Mouse (Mus musculus): ENCODE results near the gene Shisa9. TPM values are rescaled to one million over a fixed set of nuclear protein-coding genes. Genes with fewer than 3 reads are reported as not detected.

The Shisa9 gene
- polyA plus RNA-seq, 1 experiment, result 22.1 TPM

GRCm38 (mm10) chr16:12154476-12154875 is 170.6 kb downstream of the Shisa9 start:
- Histone ChIP-seq H3K27ac (ENCODE audit: insufficient read depth, low read length) (no peak overlapping the region), H3K4me1 (ENCODE audit: control insufficient read depth, insufficient read depth, low read length) (no peaks in the 10 kb centered on the region), H3K4me3 (replicated peaks; ENCODE audit: insufficient read depth, low read depth, low read length) (no peak overlapping the region), H3K27me3 (ENCODE audit: control insufficient read depth, insufficient read depth, low read length) (no peaks in the 10 kb centered on the region)
- TF ChIP-seq CTCF (IDR thresholded peaks at IDR 0.05; ENCODE audit: borderline replicate concordance, insufficient read depth, low read depth, low read length) (no peak), POLR2A (IDR thresholded peaks at IDR 0.05; ENCODE audit: borderline replicate concordance, insufficient read depth, low read length) (no peak)
- 20% methylated on average over 2 of the region's 2 CpGs for WGBS
- peak; percentile 16 to 33 for DNase-seq

- TF ChIP-seq POLR2A (IDR thresholded peaks at IDR 0.05; ENCODE audit: borderline replicate concordance, insufficient read depth, low read length) (no peak), CTCF (IDR thresholded peaks at IDR 0.05; ENCODE audit: borderline replicate concordance, insufficient read depth, low read depth, low read length) (no peak)
- 83% methylated on average over 1 of the region's 1 CpGs for WGBS
- Histone ChIP-seq H3K27ac (ENCODE audit: insufficient read depth, low read length) (no peak overlapping the region), H3K27me3 (ENCODE audit: control insufficient read depth, insufficient read depth, low read length) (no peaks in the 10 kb centered on the region), H3K4me1 (ENCODE audit: control insufficient read depth, insufficient read depth, low read length) (no peaks in the 10 kb centered on the region), H3K4me3 (replicated peaks; ENCODE audit: insufficient read depth, low read depth, low read length) (no peak overlapping the region)
- DNase-seq, result no peak
Measured at GRCm38 (mm10) chr16:12173482-12174041, 189.6 kb downstream of the Shisa9 start.

- TF ChIP-seq CTCF (IDR thresholded peaks at IDR 0.05; ENCODE audit: borderline replicate concordance, insufficient read depth, low read depth, low read length) (no peak), POLR2A (IDR thresholded peaks at IDR 0.05; ENCODE audit: borderline replicate concordance, insufficient read depth, low read length) (no peak)
- WGBS, result 23% methylated on average over 2 of the region's 2 CpGs
- no peak for DNase-seq
Measured at GRCm38 (mm10) chr16:12178031-12178430, 194.1 kb downstream of the Shisa9 start.

DNA sequence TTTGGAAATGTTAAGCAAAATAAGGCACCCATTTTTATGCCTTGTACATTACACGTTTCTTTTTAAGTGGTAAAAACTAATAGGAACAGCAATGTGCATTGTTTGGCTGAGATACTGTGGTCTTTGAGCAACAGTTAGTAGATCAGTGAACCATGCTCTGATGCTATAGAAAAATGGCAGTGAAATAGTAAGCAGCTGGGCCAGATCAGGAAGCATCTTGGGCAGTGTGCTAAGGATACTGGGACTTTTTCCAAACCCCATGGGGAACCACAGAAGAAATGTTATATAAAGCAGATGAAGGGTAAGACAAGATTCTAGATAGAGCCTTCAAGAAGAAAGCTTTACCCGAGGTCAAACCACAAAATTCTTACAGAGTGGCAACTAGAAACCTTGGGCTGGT is 205.8 kb downstream of the Shisa9 start:
- no peak for TF ChIP-seq POLR2A (IDR thresholded peaks at IDR 0.05; ENCODE audit: borderline replicate concordance, insufficient read depth, low read length)
- no peak for TF ChIP-seq CTCF (IDR thresholded peaks at IDR 0.05; ENCODE audit: borderline replicate concordance, insufficient read depth, low read depth, low read length)
- 22% methylated on average over 2 of the region's 2 CpGs for WGBS
- Histone ChIP-seq H3K4me1 (ENCODE audit: control insufficient read depth, insufficient read depth, low read length) (no peaks in the 10 kb centered on the region), H3K27me3 (ENCODE audit: control insufficient read depth, insufficient read depth, low read length) (no peaks in the 10 kb centered on the region), H3K4me3 (replicated peaks; ENCODE audit: insufficient read depth, low read depth, low read length) (no peak overlapping the region), H3K27ac (ENCODE audit: insufficient read depth, low read length) (no peak overlapping the region)
- no peak for DNase-seq

More at GRCm38 (mm10) chr16:12178031-12178430, 194.1 kb downstream of the Shisa9 start:
- H3K27me3 ChIP-seq (ENCODE audit: control insufficient read depth, insufficient read depth, low read length), result no peaks in the 10 kb centered on the region
- no peak overlapping the region for H3K27ac ChIP-seq (ENCODE audit: insufficient read depth, low read length)
- H3K4me3 ChIP-seq (replicated peaks; ENCODE audit: insufficient read depth, low read depth, low read length), result no peak overlapping the region
- H3K4me1 ChIP-seq (ENCODE audit: control insufficient read depth, insufficient read depth, low read length), result no peaks in the 10 kb centered on the region

DNA sequence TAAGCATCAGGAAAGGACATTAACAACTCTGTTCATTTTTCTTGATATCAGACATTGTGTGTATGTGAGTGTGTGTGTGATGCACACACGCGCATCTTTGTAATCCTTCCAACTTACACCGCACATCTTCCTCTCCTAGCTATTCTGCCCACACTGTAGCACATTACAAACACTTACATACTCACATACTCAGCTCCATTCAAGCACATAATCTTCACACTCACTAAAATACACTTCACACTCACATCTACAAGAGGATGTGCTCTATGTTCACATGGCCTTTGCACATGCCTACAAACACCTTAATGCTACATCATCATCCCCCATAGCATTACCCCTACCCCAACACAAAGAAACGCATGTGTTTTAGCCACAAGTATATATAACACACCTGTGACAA is 212.9 kb downstream of the Shisa9 start:
- H3K27ac ChIP-seq (ENCODE audit: insufficient read depth, low read length), result no peak overlapping the region
- 97% methylated on average over 4 of the region's 4 CpGs for WGBS
- DNase-seq, result no peak
- no peak overlapping the region for H3K4me3 ChIP-seq (replicated peaks; ENCODE audit: insufficient read depth, low read depth, low read length)
- TF ChIP-seq POLR2A (IDR thresholded peaks at IDR 0.05; ENCODE audit: borderline replicate concordance, insufficient read depth, low read length), result no peak
- TF ChIP-seq CTCF (IDR thresholded peaks at IDR 0.05; ENCODE audit: borderline replicate concordance, insufficient read depth, low read depth, low read length), result no peak
- H3K27me3 ChIP-seq (ENCODE audit: control insufficient read depth, insufficient read depth, low read length), result no peaks in the 10 kb centered on the region
- no peaks in the 10 kb centered on the region for H3K4me1 ChIP-seq (ENCODE audit: control insufficient read depth, insufficient read depth, low read length)

- no peaks in the 10 kb centered on the region for H3K4me1 ChIP-seq (ENCODE audit: control insufficient read depth, insufficient read depth, low read length)
- no peaks in the 10 kb centered on the region for H3K27me3 ChIP-seq (ENCODE audit: control insufficient read depth, insufficient read depth, low read length)
- 55% methylated on average over 5 of the region's 5 CpGs for WGBS
- no peak for DNase-seq
- no peak for TF ChIP-seq CTCF (IDR thresholded peaks at IDR 0.05; ENCODE audit: borderline replicate concordance, insufficient read depth, low read depth, low read length)
- no peak for TF ChIP-seq POLR2A (IDR thresholded peaks at IDR 0.05; ENCODE audit: borderline replicate concordance, insufficient read depth, low read length)
- H3K4me3 ChIP-seq (replicated peaks; ENCODE audit: insufficient read depth, low read depth, low read length), result no peak overlapping the region
- H3K27ac ChIP-seq (ENCODE audit: insufficient read depth, low read length), result no peak overlapping the region
Measured at GRCm38 (mm10) chr16:12197611-12198010, 213.7 kb downstream of the Shisa9 start.

DNA sequence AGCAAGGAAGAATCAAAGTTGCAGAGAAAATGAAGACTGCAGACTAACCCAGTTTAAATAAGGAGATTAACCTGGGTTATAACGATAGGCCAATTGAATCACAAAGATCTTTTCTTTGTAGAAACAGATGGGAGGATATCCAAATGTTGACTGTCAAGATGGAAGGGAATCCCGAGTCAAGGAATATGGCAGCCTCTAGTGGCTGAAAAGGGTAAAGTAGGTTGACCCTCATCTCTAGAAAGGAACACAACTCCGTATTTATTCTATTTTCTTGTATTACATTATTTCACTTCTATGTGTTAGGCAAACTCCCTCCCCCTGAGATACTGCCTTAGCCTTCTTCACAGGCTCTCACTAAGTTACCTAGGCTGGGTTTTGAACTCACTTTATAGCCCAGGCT is 217.3 kb downstream of the Shisa9 start:
- Histone ChIP-seq H3K27me3 (ENCODE audit: control insufficient read depth, insufficient read depth, low read length) (no peaks in the 10 kb centered on the region), H3K4me1 (ENCODE audit: control insufficient read depth, insufficient read depth, low read length) (no peaks in the 10 kb centered on the region), H3K27ac (ENCODE audit: insufficient read depth, low read length) (no peak overlapping the region), H3K4me3 (replicated peaks; ENCODE audit: insufficient read depth, low read depth, low read length) (no peak overlapping the region)
- WGBS, result 10% methylated on average over 3 of the region's 3 CpGs
- peak in 1 of 2 experiments; percentile 32 for DNase-seq
- no peak; the same call in 1 of the 2 replicates for TF ChIP-seq CTCF (IDR thresholded peaks at IDR 0.05; ENCODE audit: borderline replicate concordance, insufficient read depth, low read depth, low read length)
- no peak for TF ChIP-seq POLR2A (IDR thresholded peaks at IDR 0.05; ENCODE audit: borderline replicate concordance, insufficient read depth, low read length)

DNA sequence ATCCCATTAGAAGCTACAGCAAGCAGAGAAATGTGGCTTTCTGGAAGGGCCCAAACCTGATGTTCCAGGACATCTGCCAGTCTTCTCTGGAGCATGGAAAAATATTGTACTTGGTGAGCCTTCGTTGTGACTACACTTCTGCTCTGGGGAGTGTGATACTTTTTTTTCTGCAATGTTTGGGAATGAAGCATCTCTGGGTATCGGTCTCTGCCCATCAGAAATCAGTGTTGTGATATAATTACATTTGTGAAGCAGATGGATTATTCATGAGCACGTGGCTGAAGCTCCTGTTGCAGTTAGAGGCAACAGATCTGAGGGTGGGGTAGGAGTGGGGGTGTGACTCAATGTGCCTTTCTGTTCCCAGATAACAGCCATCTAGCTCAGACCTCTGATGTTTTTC is 218.2 kb downstream of the Shisa9 start:
- Histone ChIP-seq H3K27me3 (ENCODE audit: control insufficient read depth, insufficient read depth, low read length) (no peaks in the 10 kb centered on the region), H3K27ac (ENCODE audit: insufficient read depth, low read length) (no peak overlapping the region), H3K4me3 (replicated peaks; ENCODE audit: insufficient read depth, low read depth, low read length) (no peak overlapping the region), H3K4me1 (ENCODE audit: control insufficient read depth, insufficient read depth, low read length) (no peaks in the 10 kb centered on the region)
- no peak for DNase-seq
- no peak for TF ChIP-seq POLR2A (IDR thresholded peaks at IDR 0.05; ENCODE audit: borderline replicate concordance, insufficient read depth, low read length)
- TF ChIP-seq CTCF (IDR thresholded peaks at IDR 0.05; ENCODE audit: borderline replicate concordance, insufficient read depth, low read depth, low read length), result no peak
- 59% methylated on average over 3 of the region's 3 CpGs for WGBS

Data from cerebellum, adult 2 months (tissue).